Mouse (Mus musculus) cortical plate, adult 2 months (tissue): Measurements from ENCODE around the gene Dusp5. TPM values are rescaled to one million over a fixed set of nuclear protein-coding genes. Genes with fewer than 3 reads are reported as not detected.
"Not testable (repeated sequence)": the region's sequence is repeated elsewhere in the genome, so short reads cannot be mapped to it uniquely, and the experiment has no call there.

Source experiments
- H3K27ac ChIP-seq: fragments of 200-500 bp; 2 replicates; pipeline ENCODE4 v1.5.1; 2012; ENCODE audit warnings: low read length, control low read depth, inconsistent platforms; ENCODE audit not compliant: insufficient read depth
- H3K4me1 ChIP-seq: fragments of 200-500 bp; 2 replicates; pipeline ENCODE4 v1.6.1; 2011; ENCODE audit warnings: low read length; ENCODE audit not compliant: control insufficient read depth, insufficient read depth
- H3K4me3 ChIP-seq: fragments of 200-500 bp; 2 replicates; pipeline ENCODE4 v1.5.1; 2011; ENCODE audit warnings: mild to moderate bottlenecking, low read length, control low read depth; ENCODE audit not compliant: insufficient read depth
- CTCF ChIP-seq: fragments of 200-500 bp; IDR thresholded peaks from 2 replicates; pipeline ENCODE4 v1.5.1; 2011; ENCODE audit warnings: mild to moderate bottlenecking, control low read depth, low read length; ENCODE audit not compliant: insufficient read depth; ENCODE audit errors: extremely low read depth
- POLR2A ChIP-seq: fragments of 200-500 bp; IDR thresholded peaks from 2 replicates; pipeline ENCODE4 v1.6.1; 2011; ENCODE audit warnings: mild to moderate bottlenecking, low read length, control low read depth; ENCODE audit not compliant: insufficient read depth; ENCODE audit errors: extremely low read depth
- polyA plus RNA-seq: library from polyadenylated mRNA; depleted of rRNA; stranded (reverse); fragments of >200 nt; gene quantifications from 2 replicates; pipeline ENCODE4 v1.2.3, GENCODE M21; 2012

Dusp5 gene
- polyA plus RNA-seq, 1 experiment, result 11.8 TPM

GRCm38 (mm10) chr19:53571501-53572428 lies 42.9 kb downstream of the Dusp5 start:
- no peaks in the 10 kb centered on the region for H3K4me1 ChIP-seq
- no peak overlapping the region for H3K27ac ChIP-seq
- TF ChIP-seq CTCF (no peak), POLR2A (no peak)
- H3K4me3 ChIP-seq, result no peak overlapping the region

GRCm38 (mm10) chr19:53572607-53573006 lies 43.7 kb downstream of the Dusp5 start:
- H3K27ac ChIP-seq, result no peak overlapping the region
- H3K4me3 ChIP-seq, result no peak overlapping the region

GRCm38 (mm10) chr19:53573151-53573550 lies 44.2 kb downstream of the Dusp5 start:
- TF ChIP-seq CTCF (no peak), POLR2A (no peak)
- Histone ChIP-seq H3K27ac (no peak overlapping the region), H3K4me1 (no peaks in the 10 kb centered on the region), H3K4me3 (no peak overlapping the region)

More at GRCm38 (mm10) chr19:53572607-53573006, 43.7 kb downstream of the Dusp5 start:
- TF ChIP-seq POLR2A (no peak), CTCF (no peak)
- no peaks in the 10 kb centered on the region for H3K4me1 ChIP-seq

GRCm38 (mm10) chr19:53574131-53574530 lies 45.2 kb downstream of the Dusp5 start:
- no peaks in the 10 kb centered on the region for H3K4me1 ChIP-seq
- TF ChIP-seq POLR2A (no peak), CTCF (no peak)
- no peak overlapping the region for H3K4me3 ChIP-seq
- H3K27ac ChIP-seq, result no peak overlapping the region

- no peak overlapping the region for H3K27ac ChIP-seq
- no peak overlapping the region for H3K4me3 ChIP-seq
- no peaks in the 10 kb centered on the region for H3K4me1 ChIP-seq
- TF ChIP-seq CTCF, result no peak
- TF ChIP-seq POLR2A, result no peak
These were observed 45.6 kb downstream of the Dusp5 start for GRCm38 (mm10) chr19:53574546-53574945.

- no peak for TF ChIP-seq CTCF
- no peak for TF ChIP-seq POLR2A
- H3K4me1 ChIP-seq, result no peaks in the 10 kb centered on the region
- H3K27ac ChIP-seq, result no peak overlapping the region
- no peak overlapping the region for H3K4me3 ChIP-seq
These were observed 46.5 kb downstream of the Dusp5 start for GRCm38 (mm10) chr19:53575296-53576010.

- no peak overlapping the region for H3K27ac ChIP-seq
- H3K4me1 ChIP-seq, result no peaks in the 10 kb centered on the region
- TF ChIP-seq POLR2A, result no peak
- no peak for TF ChIP-seq CTCF
- H3K4me3 ChIP-seq, result no peak overlapping the region
These were observed 47.2 kb downstream of the Dusp5 start for GRCm38 (mm10) chr19:53576061-53576460.

GRCm38 (mm10) chr19:53577025-53577800 lies 48.3 kb downstream of the Dusp5 start:
- Histone ChIP-seq H3K27ac (no peak overlapping the region), H3K4me1 (no peaks in the 10 kb centered on the region), H3K4me3 (no peak overlapping the region)
- TF ChIP-seq POLR2A (no peak), CTCF (no peak)

GRCm38 (mm10) chr19:53578597-53579252 lies 49.8 kb downstream of the Dusp5 start:
- no peaks in the 10 kb centered on the region for H3K4me1 ChIP-seq
- H3K4me3 ChIP-seq, result no peak overlapping the region
- H3K27ac ChIP-seq, result no peak overlapping the region
- TF ChIP-seq CTCF (peak; percentile 82), POLR2A (no peak)

GRCm38 (mm10) chr19:53580271-53580670 lies 51.4 kb downstream of the Dusp5 start:
- not testable (repeated sequence) for H3K27ac ChIP-seq, H3K4me1 ChIP-seq, H3K4me3 ChIP-seq

GRCm38 (mm10) chr19:53587686-53588085 lies 58.8 kb downstream of the Dusp5 start:
- not testable (repeated sequence) for H3K4me1 ChIP-seq, H3K27ac ChIP-seq, H3K4me3 ChIP-seq

- H3K4me1 ChIP-seq, H3K4me3 ChIP-seq, H3K27ac ChIP-seq: not testable (repeated sequence)
These were observed 60.1 kb downstream of the Dusp5 start, which contains the start of gene Nutf2-ps1 for GRCm38 (mm10) chr19:53588968-53589367. TSS of gene Nutf2-ps1 (minus strand) at chr19:53589068.
